Mouse (Mus musculus) liver, embryonic 14.5 days (tissue): ENCODE results near the gene Gm5788. TPM values are rescaled to one million over a fixed set of nuclear protein-coding genes. Genes with fewer than 3 reads are reported as not detected.
"Not testable (repeated sequence)": the region's sequence is repeated elsewhere in the genome, so short reads cannot be mapped to it uniquely, and the experiment has no call there.

Experiments
- ATAC-seq: fragments of 200-750 bp; cut with Nextera tagmentation; 2 replicates; pipeline ENCODE4 v1.8.0; 2017; ENCODE audit warnings: moderate number of reproducible peaks, mild to moderate bottlenecking, moderate library complexity; ENCODE audit not compliant: insufficient read depth
- DNase-seq, 3 experiments: peaks; one replicate each; pipeline ENCODE4 v3.0.0-alpha.2; 2012 to 2013; ENCODE audit warnings: low read depth in 3 of 3, low spot score in 3 of 3
- H3K27ac ChIP-seq: fragments of 300-500 bp; sonication (generic); 2 replicates; pipeline ENCODE4 v1.5.1; 2014; ENCODE audit warnings: moderate library complexity, mild to moderate bottlenecking, control low read depth, inconsistent platforms
- H3K27me3 ChIP-seq: fragments of 300-500 bp; sonication (generic); 2 replicates; pipeline ENCODE4 v1.6.1; 2014; ENCODE audit warnings: mild to moderate bottlenecking, low read length, moderate library complexity; ENCODE audit not compliant: control insufficient read depth, insufficient read depth
- H3K36me3 ChIP-seq: fragments of 300-500 bp; sonication (generic); replicated peaks from 2 replicates; pipeline ENCODE4 v1.6.1; 2014; ENCODE audit warnings: low read depth; ENCODE audit not compliant: control insufficient read depth, insufficient read depth
- H3K4me1 ChIP-seq, 2 experiments: fragments of 200-500 bp in 1 of 2; fragments of 300-500 bp in 1 of 2; sonication (generic) in 1 of 2; replicated peaks; 2 replicates each; pipeline ENCODE4 v1.6.1; 2012 to 2014; ENCODE audit warnings: antibody characterized with exemption in 1 of 2, inconsistent platforms in 1 of 2, low read length in 1 of 2; ENCODE audit not compliant: control insufficient read depth in 2 of 2, insufficient read depth in 2 of 2
- H3K4me2 ChIP-seq: fragments of 300-500 bp; sonication (generic); 2 replicates; pipeline ENCODE4 v1.6.1; 2014; ENCODE audit warnings: low read depth, mild to moderate bottlenecking, control low read depth, moderate library complexity
- H3K4me3 ChIP-seq, 2 experiments: fragments of 200-500 bp in 1 of 2; fragments of 300-500 bp in 1 of 2; sonication (generic) in 1 of 2; 2 replicates each; pipeline ENCODE4 v1.5.1; 2012 to 2014; ENCODE audit warnings: low read depth in 2 of 2, low read length in 2 of 2, mild to moderate bottlenecking in 2 of 2, control low read depth in 1 of 2, inconsistent platforms in 1 of 2, moderate library complexity in 1 of 2; ENCODE audit not compliant: insufficient read depth in 1 of 2
- H3K9ac ChIP-seq: fragments of 300-500 bp; sonication (generic); replicated peaks from 2 replicates; pipeline ENCODE4 v1.6.1; 2014; ENCODE audit warnings: mild to moderate bottlenecking, control low read depth, moderate library complexity
- H3K9me3 ChIP-seq: fragments of 300-500 bp; sonication (generic); 2 replicates; pipeline ENCODE4 v1.6.1; 2016; ENCODE audit warnings: low read length, mixed read lengths; ENCODE audit not compliant: control insufficient read depth
- CTCF ChIP-seq: IDR thresholded peaks from 2 replicates; pipeline ENCODE4 v1.5.1; 2016; ENCODE audit warnings: antibody characterized with exemption, low read depth, control low read depth
- EP300 ChIP-seq: IDR thresholded peaks from 2 replicates; pipeline ENCODE4 v1.6.1; 2016; ENCODE audit warnings: antibody characterized with exemption, low read depth
- WGBS: fragments of 180-500 bp; shearing (Covaris S2); extraction: QIAGEN DNeasy Blood & Tissue Kit; methylation state at CpG from one replicate; pipeline ENCODE4 v1.1.7; 2014; ENCODE audit not compliant: insufficient replicate concordance; 5-methylcytosine and 5-hydroxymethylcytosine counted together
- polyA plus RNA-seq, 2 experiments: library from polyadenylated mRNA; depleted of rRNA in 1 of 2; stranded (reverse) in 1 of 2; unstranded in 1 of 2; fragments of >200 nt; fragmentation: Nextera tagmentation in 1 of 2; extraction: Ambion mirVana in 1 of 2; gene quantifications; 2 replicates each; pipeline versions ENCODE4 v1.2.1 to v1.2.3; 2012 to 2014

The Gm5788 gene
- polyA plus RNA-seq (2012; rRNA removed): not detected in 2 replicates
- polyA plus RNA-seq (2014; fragmentation: Nextera tagmentation; extraction: Ambion mirVana): not detected in 2 replicates

GRCm38 (mm10) chr12:87494421-87494820 is at the start of gene Gm5788:
TSS of gene Gm5788 (plus strand) at chr12:87494721.
- H3K9me3 ChIP-seq, H3K36me3 ChIP-seq, H3K27me3 ChIP-seq, DNase-seq, H3K4me1 ChIP-seq, ATAC-seq, H3K27ac ChIP-seq, H3K4me3 ChIP-seq, H3K4me2 ChIP-seq, H3K9ac ChIP-seq: not testable (repeated sequence)
- WGBS: 77% methylated on average over 3 of the region's 3 CpGs

GRCm38 (mm10) chr12:87449456-87449855 is 45.1 kb upstream of the Gm5788 start:
- TF ChIP-seq CTCF (no peak), EP300 (no peak)
- Histone ChIP-seq H3K9me3 (no peaks in the 10 kb centered on the region), H3K4me2 (no peak overlapping the region), H3K4me3 (no peak overlapping the region), H3K27ac (no peak overlapping the region), H3K9ac (no peak overlapping the region), H3K36me3 (peaks cover 65% of the 10 kb centered on the region), H3K4me1 (peaks cover 5 to 7% of the 10 kb centered on the region in 2 experiments), H3K27me3 (no peaks in the 10 kb centered on the region)
- WGBS: 77% methylated on average over 9 of the region's 9 CpGs
- DNase-seq (no peak), ATAC-seq (no peak)

GRCm38 (mm10) chr12:87464678-87465297 is 29.7 kb upstream of the Gm5788 start:
- H3K4me2 ChIP-seq: no peak overlapping the region
- TF ChIP-seq CTCF (no peak), EP300 (no peak)
- 47% methylated on average over 6 of the region's 6 CpGs for WGBS
- peaks cover 4 to 8% of the 10 kb centered on the region in 2 experiments; a peak in 3 of 4 replicates for H3K4me1 ChIP-seq
- no peak overlapping the region for H3K4me3 ChIP-seq
- H3K27ac ChIP-seq: no peak overlapping the region
- H3K27me3 ChIP-seq: no peaks in the 10 kb centered on the region
- ATAC-seq (peak; percentile 82), DNase-seq (no peak)
- H3K36me3 ChIP-seq: peaks cover 64% of the 10 kb centered on the region
- no peak overlapping the region for H3K9ac ChIP-seq
- no peaks in the 10 kb centered on the region for H3K9me3 ChIP-seq

- peak overlapping the region; percentile 93 for H3K4me3 ChIP-seq
- 33% methylated on average over 7 of the region's 7 CpGs for WGBS
These were observed 24.0 kb upstream of the Gm5788 start for GRCm38 (mm10) chr12:87470263-87471136.

GRCm38 (mm10) chr12:87471421-87471963 is 23.0 kb upstream of the Gm5788 start:
- no peak for TF ChIP-seq EP300
- no peak for TF ChIP-seq CTCF
- H3K4me3 ChIP-seq: peak overlapping the region; percentile 93
- peak overlapping the region; percentile 51 for H3K27ac ChIP-seq
- H3K9me3 ChIP-seq: no peaks in the 10 kb centered on the region
- peaks cover 17% of the 10 kb centered on the region for H3K36me3 ChIP-seq
- ATAC-seq: no peak
- under 1% methylated on average over 19 of the region's 19 CpGs for WGBS
- H3K9ac ChIP-seq: peak overlapping the region; percentile 97
- no peaks in the 10 kb centered on the region for H3K27me3 ChIP-seq
- peak overlapping the region; percentile 73 for H3K4me2 ChIP-seq
- DNase-seq: no peak
- H3K4me1 ChIP-seq: peaks cover 9 to 13% of the 10 kb centered on the region in 2 experiments

More at GRCm38 (mm10) chr12:87470263-87471136, 24.0 kb upstream of the Gm5788 start:
- H3K36me3 ChIP-seq: peaks cover 20% of the 10 kb centered on the region
- no peaks in the 10 kb centered on the region for H3K9me3 ChIP-seq
- H3K9ac ChIP-seq: peak overlapping the region; percentile 97
- H3K27ac ChIP-seq: no peak overlapping the region; the same call in 1 of the 2 replicates
- DNase-seq (no peak), ATAC-seq (no peak)
- TF ChIP-seq CTCF (no peak), EP300 (no peak)
- peak overlapping the region; percentile 73 for H3K4me2 ChIP-seq
- H3K4me1 ChIP-seq: peaks cover 9 to 13% of the 10 kb centered on the region in 2 experiments
- H3K27me3 ChIP-seq: no peaks in the 10 kb centered on the region
